Mouse (Mus musculus) hindbrain, embryonic 15.5 days (tissue): ENCODE measurements at regions not wholly inside any gene's neighbourhood (a gene's known extent, or its start where the extent isn't known, plus 50 kb on each side); places are given as distances from the start of the nearest gene placed in this dataset.

ENCODE experiments used
- ATAC-seq: fragments of 200-750 bp; cut with Nextera tagmentation; 2 replicates; pipeline ENCODE4 v1.8.0; 2017; ENCODE audit warnings: low read depth, moderate number of reproducible peaks, moderate TSS enrichment; ENCODE audit not compliant: low FRiP score
- H3K27ac ChIP-seq: fragments of 300-500 bp; sonication (generic); replicated peaks from 2 replicates; pipeline ENCODE4 v1.5.1; 2015; ENCODE audit warnings: mild to moderate bottlenecking, inconsistent platforms
- H3K27me3 ChIP-seq: fragments of 300-500 bp; sonication (generic); 2 replicates; pipeline ENCODE4 v1.6.1; 2015; ENCODE audit warnings: control low read depth, inconsistent platforms
- H3K36me3 ChIP-seq: fragments of 300-500 bp; sonication (generic); 2 replicates; pipeline ENCODE4 v1.6.1; 2015; ENCODE audit warnings: control low read depth, inconsistent platforms
- H3K4me1 ChIP-seq: fragments of 300-500 bp; sonication (generic); replicated peaks from 2 replicates; pipeline ENCODE4 v1.6.1; 2015; ENCODE audit warnings: control low read depth, inconsistent platforms
- H3K4me2 ChIP-seq: fragments of 300-500 bp; sonication (generic); 2 replicates; pipeline ENCODE4 v1.6.1; 2015; ENCODE audit warnings: moderate library complexity, mild to moderate bottlenecking, inconsistent platforms
- H3K4me3 ChIP-seq: fragments of 300-500 bp; sonication (generic); 2 replicates; pipeline ENCODE4 v1.5.1; 2015; ENCODE audit warnings: mild to moderate bottlenecking, inconsistent platforms
- H3K9ac ChIP-seq: fragments of 300-500 bp; sonication (generic); 2 replicates; pipeline ENCODE4 v1.6.1; 2015; ENCODE audit warnings: inconsistent platforms
- H3K9me3 ChIP-seq: fragments of 300-500 bp; sonication (generic); 2 replicates; pipeline ENCODE4 v1.6.1; 2016; ENCODE audit warnings: control low read depth, inconsistent platforms
- WGBS: fragments of 180-500 bp; shearing (Covaris S2); methylation state at CpG from one replicate; pipeline ENCODE4 v1.1.7; 2015; 5-methylcytosine and 5-hydroxymethylcytosine counted together

DNA sequence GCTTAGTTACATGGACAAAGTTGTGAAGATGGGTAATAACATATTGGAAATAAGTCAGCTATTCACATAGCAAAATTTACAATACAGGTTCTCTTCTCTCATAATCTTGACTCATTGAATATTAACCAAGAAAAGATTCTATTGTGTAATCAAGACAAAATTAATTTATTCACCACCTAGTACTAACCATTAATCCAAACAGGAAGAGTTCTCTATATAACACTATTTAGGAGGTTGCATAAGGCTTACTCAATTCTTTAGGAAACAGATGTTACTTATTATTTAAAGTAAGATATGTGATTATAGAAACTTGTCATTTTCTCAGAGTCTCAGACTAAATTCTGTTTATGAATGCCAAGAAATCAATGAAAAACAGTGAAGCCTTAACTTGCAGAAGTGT is 600.4 kb upstream of the Tusc1 start:
- no peaks in the 10 kb centered on the region for H3K4me1 ChIP-seq
- H3K4me3 ChIP-seq, result no peak overlapping the region
- H3K36me3 ChIP-seq, result no peaks in the 10 kb centered on the region
- H3K9me3 ChIP-seq, result no peaks in the 10 kb centered on the region
- H3K9ac ChIP-seq, result no peak overlapping the region
- ATAC-seq, result no peak
- no peak overlapping the region for H3K27ac ChIP-seq
- H3K4me2 ChIP-seq, result no peak overlapping the region
- H3K27me3 ChIP-seq, result no peaks in the 10 kb centered on the region

GRCm38 (mm10) chr4:93927117-93927516 is 591.8 kb upstream of the Tusc1 start:
- Histone ChIP-seq H3K4me2 (no peak overlapping the region), H3K27me3 (no peaks in the 10 kb centered on the region), H3K4me3 (no peak overlapping the region), H3K27ac (no peak overlapping the region), H3K9ac (no peak overlapping the region), H3K36me3 (no peaks in the 10 kb centered on the region), H3K4me1 (no peaks in the 10 kb centered on the region), H3K9me3 (no peaks in the 10 kb centered on the region)
- no peak for ATAC-seq
- 92% methylated on average over 7 of the region's 7 CpGs for WGBS

DNA sequence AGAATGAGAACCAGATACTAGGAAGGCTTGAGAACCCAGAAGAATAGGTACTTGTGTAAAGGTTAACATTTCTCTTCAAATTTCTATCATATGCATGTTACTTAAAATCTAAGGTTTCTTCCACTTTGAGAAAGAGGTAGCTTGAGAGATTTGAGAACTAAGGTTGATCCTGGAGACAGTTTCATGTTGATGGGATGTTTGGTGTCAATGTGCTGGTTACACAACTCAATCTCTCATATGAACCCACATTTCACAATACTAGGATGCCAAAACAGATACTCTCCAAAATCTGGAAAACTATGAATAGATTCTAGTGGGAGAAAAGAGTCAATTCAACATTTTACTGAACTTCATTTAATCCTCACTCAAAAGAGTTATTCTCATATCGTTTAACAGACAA is 589.1 kb upstream of the Tusc1 start:
- Histone ChIP-seq H3K9me3 (no peaks in the 10 kb centered on the region), H3K4me3 (no peak overlapping the region), H3K36me3 (no peaks in the 10 kb centered on the region), H3K27ac (no peak overlapping the region), H3K4me2 (no peak overlapping the region), H3K9ac (no peak overlapping the region), H3K27me3 (no peaks in the 10 kb centered on the region), H3K4me1 (no peaks in the 10 kb centered on the region)
- no peak for ATAC-seq
- WGBS, result 95% methylated on average over 1 of the region's 1 CpGs

DNA sequence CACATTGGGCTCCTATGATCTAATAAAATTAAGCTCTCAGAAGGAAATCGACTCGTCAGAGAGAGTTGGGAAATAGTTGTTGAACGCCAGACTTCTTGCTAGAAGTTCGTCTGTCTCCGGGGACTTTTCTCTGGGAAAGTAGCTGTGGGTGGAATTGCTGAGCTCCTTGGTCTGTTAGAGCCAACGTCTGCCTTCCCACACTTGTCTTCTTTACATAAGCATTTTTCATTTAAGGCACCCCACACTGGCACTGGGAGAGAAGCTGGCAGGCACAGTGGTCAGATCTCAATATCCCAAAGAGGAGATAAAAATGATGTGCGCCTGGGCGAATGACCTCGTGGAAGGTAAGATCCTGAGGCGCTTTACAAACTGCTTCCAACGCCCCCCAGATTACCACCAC is 551.3 kb upstream of the Tusc1 start:
- Histone ChIP-seq H3K4me1 (no peaks in the 10 kb centered on the region), H3K4me2 (no peak overlapping the region), H3K9ac (no peak overlapping the region), H3K27ac (no peak overlapping the region), H3K27me3 (no peaks in the 10 kb centered on the region), H3K4me3 (no peak overlapping the region), H3K36me3 (no peaks in the 10 kb centered on the region), H3K9me3 (no peaks in the 10 kb centered on the region)
- no peak for ATAC-seq
- WGBS, result 89% methylated on average over 11 of the region's 11 CpGs

DNA sequence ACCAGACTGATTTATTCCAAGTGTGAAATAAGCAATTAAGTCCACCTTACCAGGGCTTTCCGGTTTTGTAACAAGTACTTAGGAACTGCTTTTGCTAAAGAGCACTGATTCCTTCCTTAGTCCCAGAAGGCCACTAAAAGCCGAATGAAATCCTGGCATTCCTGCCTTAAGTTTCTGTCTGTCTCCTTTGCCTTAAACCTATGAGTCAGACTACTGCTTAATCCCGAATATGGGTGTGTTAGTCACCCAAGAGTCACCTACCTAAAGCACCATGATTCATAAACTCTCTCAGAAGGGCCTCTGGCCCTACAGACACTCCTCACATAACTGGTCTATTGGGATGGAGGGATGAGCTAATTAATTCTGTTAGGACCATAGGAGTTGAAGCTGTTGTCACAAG is 546.0 kb upstream of the Tusc1 start:
- no peaks in the 10 kb centered on the region for H3K9me3 ChIP-seq
- H3K36me3 ChIP-seq, result no peaks in the 10 kb centered on the region
- peaks cover 7% of the 10 kb centered on the region; the same call in 1 of the 2 replicates for H3K4me1 ChIP-seq
- H3K4me2 ChIP-seq, result no peak overlapping the region
- H3K4me3 ChIP-seq, result no peak overlapping the region
- H3K27ac ChIP-seq, result no peak overlapping the region
- H3K27me3 ChIP-seq, result no peaks in the 10 kb centered on the region
- 76% methylated on average over 3 of the region's 3 CpGs for WGBS
- no peak for ATAC-seq
- H3K9ac ChIP-seq, result no peak overlapping the region

- Histone ChIP-seq H3K9me3 (no peaks in the 10 kb centered on the region), H3K36me3 (no peaks in the 10 kb centered on the region), H3K27me3 (no peaks in the 10 kb centered on the region), H3K27ac (peak overlapping the region; percentile 68), H3K4me2 (no peak overlapping the region), H3K4me1 (peaks cover 7% of the 10 kb centered on the region; the same call in 1 of the 2 replicates), H3K4me3 (no peak overlapping the region), H3K9ac (no peak overlapping the region)
- 55% methylated on average over 8 of the region's 8 CpGs for WGBS
- ATAC-seq, result peak; percentile 84
These were observed 544.1 kb upstream of the Tusc1 start for GRCm38 (mm10) chr4:93879351-93879872.

- Histone ChIP-seq H3K9ac (no peak overlapping the region), H3K4me2 (no peak overlapping the region), H3K9me3 (no peaks in the 10 kb centered on the region), H3K4me3 (no peak overlapping the region), H3K27me3 (no peaks in the 10 kb centered on the region), H3K36me3 (no peaks in the 10 kb centered on the region), H3K27ac (no peak overlapping the region), H3K4me1 (no peaks in the 10 kb centered on the region)
- ATAC-seq, result peak; percentile 45; the same call in 1 of the 2 replicates
- 28% methylated on average over 3 of the region's 3 CpGs for WGBS
These were observed 538.0 kb upstream of the Tusc1 start for GRCm38 (mm10) chr4:93873271-93873670.

DNA sequence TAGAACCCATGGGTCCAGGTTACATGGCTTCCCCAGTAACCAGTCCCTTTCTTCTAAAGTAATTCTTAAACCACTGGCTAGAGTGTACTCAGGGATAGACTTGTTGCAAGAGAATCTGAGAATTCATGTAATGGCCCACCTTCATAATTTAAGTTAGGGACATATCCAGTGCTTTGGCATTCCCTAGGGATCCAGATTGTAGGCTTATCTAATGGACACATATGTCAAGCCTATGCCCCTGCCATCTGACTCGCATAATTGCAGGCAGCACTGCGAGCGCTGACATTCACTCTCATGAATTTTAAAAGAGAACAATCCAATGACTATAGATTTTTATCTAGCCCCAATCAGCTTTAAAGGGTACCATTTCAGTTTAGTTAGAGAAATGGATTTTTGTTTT is 518.1 kb upstream of the Tusc1 start:
- H3K36me3 ChIP-seq, result no peaks in the 10 kb centered on the region
- ATAC-seq, result no peak
- no peaks in the 10 kb centered on the region for H3K4me1 ChIP-seq
- H3K9me3 ChIP-seq, result no peaks in the 10 kb centered on the region
- no peaks in the 10 kb centered on the region for H3K27me3 ChIP-seq
- H3K9ac ChIP-seq, result no peak overlapping the region
- no peak overlapping the region for H3K4me3 ChIP-seq
- H3K27ac ChIP-seq, result no peak overlapping the region
- 69% methylated on average over 3 of the region's 3 CpGs for WGBS
- H3K4me2 ChIP-seq, result no peak overlapping the region

DNA sequence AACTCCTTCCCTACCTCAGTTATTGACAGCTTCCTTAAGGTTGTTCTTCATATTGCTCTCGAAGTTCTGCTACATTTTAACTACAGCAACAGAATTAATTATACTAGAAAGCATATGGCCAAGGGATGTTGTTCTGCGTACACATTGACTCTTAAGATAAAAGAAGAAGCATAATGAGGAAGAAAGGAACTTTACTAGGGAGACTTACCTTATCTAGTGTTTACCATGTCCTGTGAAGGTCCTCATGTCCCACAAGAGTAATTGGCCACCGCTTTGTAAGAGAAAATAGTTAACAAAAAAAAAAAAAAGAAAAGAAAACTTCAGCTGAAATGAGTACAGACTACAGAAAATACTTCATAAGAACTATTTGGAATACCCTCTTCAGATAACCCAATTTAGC is 513.9 kb upstream of the Tusc1 start:
- Histone ChIP-seq H3K9ac (no peak overlapping the region), H3K4me3 (no peak overlapping the region), H3K36me3 (no peaks in the 10 kb centered on the region), H3K4me2 (no peak overlapping the region), H3K27me3 (no peaks in the 10 kb centered on the region), H3K4me1 (no peaks in the 10 kb centered on the region), H3K27ac (no peak overlapping the region), H3K9me3 (no peaks in the 10 kb centered on the region)
- no peak for ATAC-seq
- WGBS, result 87% methylated on average over 3 of the region's 3 CpGs

DNA sequence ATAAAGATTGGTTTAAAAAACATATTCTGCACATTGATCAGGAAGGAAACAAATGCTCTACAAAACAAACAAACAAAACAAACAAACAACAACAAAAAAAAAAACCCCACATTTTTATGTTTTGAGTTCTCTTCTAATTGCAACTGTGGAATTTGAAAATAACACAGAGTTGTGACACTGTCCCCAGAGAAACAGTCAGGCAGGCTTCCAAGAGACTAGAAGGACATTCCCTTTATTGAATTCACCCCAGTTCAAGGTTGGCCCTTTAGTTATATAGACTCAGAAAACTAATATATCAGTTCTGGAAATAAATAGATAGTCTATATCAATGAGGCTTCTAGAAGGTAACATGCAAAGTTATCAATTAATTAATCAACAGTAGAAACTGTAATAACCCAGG is 495.4 kb upstream of the Tusc1 start:
- no peak for ATAC-seq
- no peak overlapping the region for H3K27ac ChIP-seq
- H3K4me1 ChIP-seq, result no peaks in the 10 kb centered on the region
- no peaks in the 10 kb centered on the region for H3K36me3 ChIP-seq
- no peak overlapping the region for H3K4me2 ChIP-seq
- H3K4me3 ChIP-seq, result no peak overlapping the region
- no peaks in the 10 kb centered on the region for H3K27me3 ChIP-seq
- H3K9me3 ChIP-seq, result no peaks in the 10 kb centered on the region
- no peak overlapping the region for H3K9ac ChIP-seq

GRCm38 (mm10) chr4:93793104-93793503 is 457.8 kb upstream of the Tusc1 start:
- H3K27me3 ChIP-seq, result no peaks in the 10 kb centered on the region
- no peak for ATAC-seq

GRCm38 (mm10) chr4:93790157-93790556 is 454.8 kb upstream of the Tusc1 start:
- no peak for ATAC-seq
- Histone ChIP-seq H3K27me3 (no peaks in the 10 kb centered on the region), H3K36me3 (no peaks in the 10 kb centered on the region), H3K9ac (no peak overlapping the region), H3K4me1 (no peaks in the 10 kb centered on the region), H3K4me3 (no peak overlapping the region), H3K4me2 (no peak overlapping the region), H3K9me3 (no peaks in the 10 kb centered on the region), H3K27ac (no peak overlapping the region)
- WGBS, result 83% methylated on average over 11 of the region's 11 CpGs

More at GRCm38 (mm10) chr4:93793104-93793503, 457.8 kb upstream of the Tusc1 start:
- no peak overlapping the region for H3K4me2 ChIP-seq
- H3K4me1 ChIP-seq, result no peaks in the 10 kb centered on the region
- no peak overlapping the region for H3K9ac ChIP-seq
- no peak overlapping the region for H3K4me3 ChIP-seq
- H3K36me3 ChIP-seq, result no peaks in the 10 kb centered on the region
- 82% methylated on average over 1 of the region's 1 CpGs for WGBS
- no peaks in the 10 kb centered on the region for H3K9me3 ChIP-seq
- no peak overlapping the region for H3K27ac ChIP-seq

- Histone ChIP-seq H3K27me3 (no peaks in the 10 kb centered on the region), H3K4me3 (no peak overlapping the region), H3K27ac (no peak overlapping the region), H3K4me2 (no peak overlapping the region), H3K4me1 (no peaks in the 10 kb centered on the region), H3K36me3 (no peaks in the 10 kb centered on the region), H3K9me3 (no peaks in the 10 kb centered on the region), H3K9ac (no peak overlapping the region)
- 91% methylated on average over 2 of the region's 2 CpGs for WGBS
- no peak for ATAC-seq
These were observed 419.2 kb upstream of the Tusc1 start for GRCm38 (mm10) chr4:93754497-93754896.
